23 mouse cellular contexts compared by ENCODE assay signal in the genomic region with DNA sequence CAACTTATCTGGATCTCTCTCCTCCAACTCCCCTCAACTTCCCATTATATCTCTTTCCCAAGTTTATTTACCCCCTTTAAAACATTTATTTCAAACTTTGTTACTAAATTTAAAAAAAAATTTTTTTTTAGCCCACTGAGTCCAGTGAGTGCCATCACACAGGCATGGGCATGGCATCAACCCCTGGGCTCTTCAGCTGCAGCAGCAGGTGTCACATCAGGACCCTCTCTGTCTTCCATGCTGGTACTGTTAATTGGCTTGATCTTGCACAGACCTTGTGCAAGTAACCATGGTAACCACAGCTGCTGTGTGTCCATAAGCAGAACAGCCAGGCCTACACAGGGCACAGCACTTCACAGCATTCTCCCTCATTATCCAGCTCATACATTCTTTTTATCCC. TPM values are rescaled to one million over a fixed set of nuclear protein-coding genes. Genes with fewer than 3 reads are reported as not detected.
DNase-seq lines count a peak whose midpoint lies in the region; ATAC-seq and TF ChIP-seq lines count a peak whose summit lies in the region.
"Had no signal": no experiment of that assay in that cellular context is flagged by ENCODE, and none has a peak within 500 bp of the region (broad histone marks: within the 10 kb centered on the region; RNA-seq: fewer than 3 reads in every experiment).

No protein-coding gene starts in this region.

- H3K4me3 ChIP-seq in embryonic facial prominence, embryonic 13.5 days, result no peak overlapping the region
- no peak overlapping the region for H3K4me3 ChIP-seq in embryonic facial prominence, embryonic 10.5 days
- no peak overlapping the region for H3K4me3 ChIP-seq in neural tube, embryonic 13.5 days
- H3K4me3 ChIP-seq: forebrain, embryonic 13.5 days; forebrain, embryonic 15.5 days had no signal

- no peak overlapping the region for H3K27ac ChIP-seq in embryonic facial prominence, embryonic 13.5 days
- no peak overlapping the region for H3K27ac ChIP-seq in embryonic facial prominence, embryonic 10.5 days (replicated peaks)
- H3K27ac ChIP-seq in neural tube, embryonic 13.5 days (replicated peaks), result no peak overlapping the region
- H3K27ac ChIP-seq: forebrain, embryonic 13.5 days; forebrain, embryonic 15.5 days had no signal

- no peak for DNase-seq in embryonic facial prominence, embryonic 10.5 days (ENCODE audit: low spot score)
- DNase-seq in neural tube, embryonic 10.5 days (ENCODE audit: extremely low spot score, low spot score), result no peak
- peak; percentile 13 for DNase-seq in ES-CJ7 (ENCODE audit: low read depth, low spot score)
- peak; percentile 5 for DNase-seq in brain, embryonic 14.5 days (ENCODE audit: low read depth)
- no peak for DNase-seq in ovary, postnatal 36 days (ENCODE audit: low spot score)
- DNase-seq: adrenal gland, adult 8-10 months; adrenal gland, postnatal 14 days; adrenal gland, postnatal 36 days; B cell, adult 2 months; cerebellum, adult 11 months; cerebellum, adult 18-20 months; cerebellum, adult 8-10 months; cerebellum, adult 9-11 months; cerebellum, postnatal 14 days; cerebellum, postnatal 36 days; forebrain, postnatal 0 days had no signal

- no peaks in the 10 kb centered on the region for H3K4me1 ChIP-seq in embryonic facial prominence, embryonic 13.5 days
- 0 out of 2 replicates have a peak, but pooled peaks cover 3% of the 10 kb centered on the region for H3K4me1 ChIP-seq in embryonic facial prominence, embryonic 10.5 days
- H3K4me1 ChIP-seq in neural tube, embryonic 13.5 days (replicated peaks), result no peaks in the 10 kb centered on the region
- H3K4me1 ChIP-seq: forebrain, embryonic 13.5 days; forebrain, embryonic 15.5 days had no signal

- H3K4me2 ChIP-seq in embryonic facial prominence, embryonic 13.5 days, result no peak overlapping the region
- H3K4me2 ChIP-seq in neural tube, embryonic 13.5 days, result no peak overlapping the region
- H3K4me2 ChIP-seq: forebrain, embryonic 13.5 days; forebrain, embryonic 15.5 days had no signal

- no peak overlapping the region for H3K9ac ChIP-seq in embryonic facial prominence, embryonic 13.5 days
- no peak overlapping the region for H3K9ac ChIP-seq in neural tube, embryonic 13.5 days
- H3K9ac ChIP-seq: forebrain, embryonic 13.5 days; forebrain, embryonic 15.5 days; forebrain, postnatal 0 days had no signal

- ATAC-seq in embryonic facial prominence, embryonic 13.5 days (ENCODE audit: insufficient number of reproducible peaks, insufficient read depth, low FRiP score, low TSS enrichment, low read depth), result 0 out of 2 replicates have a peak, but pooled peaks have one; percentile 62
- ATAC-seq in neural tube, embryonic 13.5 days (ENCODE audit: low read depth), result peak; percentile 40; the same call in 1 of the 2 replicates
- ATAC-seq: activated CD4-positive, CD25-positive, alpha-beta regulatory T cell, adult 4 months; CD4-positive, CD25-positive, alpha-beta regulatory T cell, adult 4 months; forebrain, embryonic 13.5 days; forebrain, embryonic 15.5 days; forebrain, postnatal 0 days had no signal

- TF ChIP-seq POLR2A in brain, embryonic 14.5 days (IDR thresholded peaks at IDR 0.05; ENCODE audit: borderline replicate concordance, extremely low read depth, insufficient read depth, insufficient read length, poor library complexity, severe bottlenecking), result no peak

- H3K9me3 ChIP-seq in embryonic facial prominence, embryonic 13.5 days, result no peaks in the 10 kb centered on the region
- H3K9me3 ChIP-seq in embryonic facial prominence, embryonic 10.5 days, result no peaks in the 10 kb centered on the region
- H3K9me3 ChIP-seq in neural tube, embryonic 13.5 days, result no peaks in the 10 kb centered on the region
- H3K9me3 ChIP-seq: forebrain, embryonic 15.5 days had no signal

- no peaks in the 10 kb centered on the region for H3K36me3 ChIP-seq in embryonic facial prominence, embryonic 13.5 days
- H3K36me3 ChIP-seq in embryonic facial prominence, embryonic 10.5 days (replicated peaks), result no peaks in the 10 kb centered on the region
- no peaks in the 10 kb centered on the region for H3K36me3 ChIP-seq in neural tube, embryonic 13.5 days
- H3K36me3 ChIP-seq: forebrain, embryonic 15.5 days had no signal

- H3K27me3 ChIP-seq in embryonic facial prominence, embryonic 13.5 days, result no peaks in the 10 kb centered on the region
- no peaks in the 10 kb centered on the region for H3K27me3 ChIP-seq in embryonic facial prominence, embryonic 10.5 days (replicated peaks; ENCODE audit: low read depth, poor library complexity, severe bottlenecking)
- no peaks in the 10 kb centered on the region for H3K27me3 ChIP-seq in neural tube, embryonic 13.5 days
- H3K27me3 ChIP-seq: CH12.LX; forebrain, embryonic 13.5 days; forebrain, embryonic 15.5 days had no signal

- no peak for TF ChIP-seq CTCF in brain, embryonic 14.5 days (IDR thresholded peaks at IDR 0.05; ENCODE audit: borderline replicate concordance, extremely low read depth, insufficient read depth, insufficient read length)

RNA-seq across cellular contexts. Expression of gene Insig2, which starts 21.4 kb away (rescaled TPM):
- 34.7 and 40.6 TPM in 2 replicates for polyA plus RNA-seq in embryonic facial prominence, embryonic 13.5 days (2015; fragmentation: Nextera tagmentation; extraction: Ambion mirVana)
- polyA plus RNA-seq in embryonic facial prominence, embryonic 10.5 days (2016; fragmentation: Nextera tagmentation; extraction: Ambion mirVana), result 18.6 and 21.7 TPM in 2 replicates
- polyA plus RNA-seq in neural tube, embryonic 13.5 days (2015; fragmentation: Nextera tagmentation; extraction: Ambion mirVana), result 42.4 and 48.6 TPM in 2 replicates
- polyA plus RNA-seq in brain, embryonic 14.5 days (2012; rRNA removed), result 37.0 and 38.2 TPM in 2 replicates

Comparison
In these comparisons a context has a peak if more than half of its experiments do, and no peak if none do; other contexts are left out.
1. DNase-seq: peak in ES-CJ7 (single experiment) and brain, embryonic 14.5 days (single experiment); none in embryonic facial prominence, embryonic 10.5 days (single experiment), neural tube, embryonic 10.5 days (single experiment) and ovary, postnatal 36 days (single experiment).